Mouse (Mus musculus) lung, postnatal 36 days (tissue): ENCODE measurements around the gene Crebbp.

Experiments
- DNase-seq: peaks from one replicate; pipeline ENCODE4 v3.0.0; 2022; ENCODE audit warnings: mixed read lengths

The Crebbp gene

DNA sequence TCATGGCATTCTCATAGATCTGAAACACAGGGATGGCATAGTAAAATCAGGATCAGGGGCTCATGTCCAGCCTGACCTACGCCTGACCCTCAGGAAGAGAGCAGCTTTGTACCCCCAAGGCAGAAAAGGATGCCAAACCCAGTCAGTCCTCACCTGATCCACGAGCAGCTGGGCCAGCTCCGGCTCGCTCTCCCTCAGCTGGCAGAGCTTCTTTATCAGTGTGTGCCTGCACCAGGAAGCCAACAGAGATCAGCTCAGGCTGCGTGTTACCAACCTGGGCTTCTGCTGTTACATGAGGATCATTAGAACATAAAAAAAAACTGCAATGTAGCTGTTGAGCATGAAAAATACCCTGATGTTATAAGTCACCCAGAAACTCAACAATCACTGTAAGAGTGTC is 173.6 kb downstream of the Crebbp start:
- DNase-seq = no peak

- DNase-seq = no peak
Measured at GRCm38 (mm10) chr16:4037690-4038089, 176.1 kb downstream of the Crebbp start.

DNA sequence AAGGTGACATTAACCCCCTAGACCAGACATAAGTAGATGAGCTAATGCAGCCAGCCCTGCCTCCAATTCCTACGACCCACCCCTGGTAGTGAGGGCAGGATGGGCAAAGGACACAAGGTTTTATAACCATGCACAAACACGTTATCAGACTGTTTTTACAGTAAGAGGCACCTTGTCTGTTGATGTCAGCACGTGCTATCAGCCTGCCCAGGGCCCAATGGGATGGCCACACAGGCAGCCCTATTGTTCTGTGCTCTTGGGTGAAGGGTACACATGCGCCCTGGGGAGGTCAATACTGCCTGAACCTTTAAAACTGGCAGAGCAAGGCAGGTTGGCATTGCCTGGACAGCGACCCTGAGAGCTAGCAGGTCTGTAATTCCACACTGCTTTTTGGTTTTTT is 177.0 kb downstream of the Crebbp start, which contains the start of gene Dnase1:
TSS of gene Dnase1 (plus strand) at position 136 of the 400 bp plus-strand sequence.
- no peak for DNase-seq

GRCm38 (mm10) chr16:4035575-4035974 is 178.2 kb downstream of the Crebbp start:
- no peak for DNase-seq

DNA sequence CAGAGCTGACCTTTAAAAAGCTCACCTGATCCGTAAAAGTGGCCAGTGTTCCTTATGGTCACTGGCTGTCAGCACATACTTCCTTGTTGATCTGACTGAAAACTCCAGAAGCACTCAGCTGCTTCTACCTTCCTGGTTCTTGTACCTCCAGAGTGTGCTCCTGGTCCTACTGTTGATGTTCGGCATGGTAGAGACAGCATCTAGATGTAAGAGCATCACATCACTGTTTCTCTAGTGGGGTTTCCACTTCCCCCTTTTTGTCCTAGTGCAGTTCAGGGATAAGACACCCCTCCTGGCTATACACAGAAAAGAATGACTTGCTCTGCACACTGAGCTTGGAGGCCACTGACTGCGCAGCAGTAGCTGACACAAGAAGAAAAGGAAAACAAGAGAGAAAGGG is 179.3 kb downstream of the Crebbp start:
- no peak for DNase-seq

GRCm38 (mm10) chr16:4033971-4034370 is 179.8 kb downstream of the Crebbp start:
- no peak for DNase-seq

- no peak for DNase-seq
Measured at GRCm38 (mm10) chr16:4032341-4032748, 181.5 kb downstream of the Crebbp start.

- no peak for DNase-seq
Measured at GRCm38 (mm10) chr16:4031441-4032274, 182.1 kb downstream of the Crebbp start.
